Mouse (Mus musculus) heart, embryonic 13.5 days (tissue): ENCODE measurements at regions not wholly inside any gene's neighbourhood (a gene's known extent, or its start where the extent isn't known, plus 50 kb on each side); places are given as distances from the start of the nearest gene placed in this dataset.

Experiments
- ATAC-seq: fragments of 200-750 bp; cut with Nextera tagmentation; 2 replicates; pipeline ENCODE4 v1.8.0; 2017; ENCODE audit warnings: moderate TSS enrichment; ENCODE audit not compliant: insufficient number of reproducible peaks, low FRiP score, low TSS enrichment; ENCODE audit errors: extremely low read depth
- H3K27ac ChIP-seq: fragments of 300-500 bp; sonication (generic); replicated peaks from 2 replicates; pipeline ENCODE4 v1.5.1; 2015; ENCODE audit warnings: moderate library complexity, mild to moderate bottlenecking, inconsistent platforms
- H3K27me3 ChIP-seq: fragments of 300-500 bp; sonication (generic); replicated peaks from 2 replicates; pipeline ENCODE4 v1.6.1; 2015; ENCODE audit warnings: mild to moderate bottlenecking, inconsistent platforms
- H3K36me3 ChIP-seq: fragments of 300-500 bp; sonication (generic); 2 replicates; pipeline ENCODE4 v1.6.1; 2015; ENCODE audit warnings: mild to moderate bottlenecking, inconsistent platforms
- H3K4me1 ChIP-seq: fragments of 300-500 bp; sonication (generic); 2 replicates; pipeline ENCODE4 v1.6.1; 2015; ENCODE audit warnings: inconsistent platforms
- H3K4me2 ChIP-seq: fragments of 300-500 bp; sonication (generic); 2 replicates; pipeline ENCODE4 v1.6.1; 2015; ENCODE audit warnings: inconsistent platforms, mild to moderate bottlenecking, moderate library complexity
- H3K4me3 ChIP-seq: fragments of 300-500 bp; sonication (generic); 2 replicates; pipeline ENCODE4 v1.5.1; 2015; ENCODE audit warnings: moderate library complexity, mild to moderate bottlenecking, inconsistent platforms
- H3K9ac ChIP-seq: fragments of 300-500 bp; sonication (generic); 2 replicates; pipeline ENCODE4 v1.6.1; 2015; ENCODE audit warnings: inconsistent platforms, mild to moderate bottlenecking, moderate library complexity
- H3K9me3 ChIP-seq: fragments of 300-500 bp; sonication (generic); 2 replicates; pipeline ENCODE4 v1.6.1; 2016; ENCODE audit warnings: inconsistent platforms
- WGBS: fragments of 180-500 bp; shearing (Covaris S2); methylation state at CpG from one replicate; pipeline ENCODE4 v1.1.7; 2015; ENCODE audit warnings: mixed read lengths; 5-methylcytosine and 5-hydroxymethylcytosine counted together

GRCm38 (mm10) chr8:7919416-7919815 lies 741.6 kb downstream of the Efnb2 start:
- WGBS, result 61% methylated on average over 8 of the region's 8 CpGs
- no peak for ATAC-seq

GRCm38 (mm10) chr8:7894338-7894737 lies 766.7 kb downstream of the Efnb2 start:
- WGBS, result 59% methylated on average over 3 of the region's 3 CpGs
- no peaks in the 10 kb centered on the region for H3K27me3 ChIP-seq
- H3K36me3 ChIP-seq, result no peaks in the 10 kb centered on the region
- H3K9ac ChIP-seq, result no peak overlapping the region
- no peaks in the 10 kb centered on the region for H3K9me3 ChIP-seq
- peaks cover 5% of the 10 kb centered on the region; the same call in 1 of the 2 replicates for H3K4me1 ChIP-seq
- no peak overlapping the region for H3K27ac ChIP-seq
- no peak overlapping the region for H3K4me2 ChIP-seq
- H3K4me3 ChIP-seq, result no peak overlapping the region
- no peak for ATAC-seq

More at GRCm38 (mm10) chr8:7919416-7919815, 741.6 kb downstream of the Efnb2 start:
- H3K9ac ChIP-seq, result no peak overlapping the region
- H3K4me2 ChIP-seq, result no peak overlapping the region
- H3K27ac ChIP-seq, result no peak overlapping the region
- H3K4me3 ChIP-seq, result no peak overlapping the region
- H3K4me1 ChIP-seq, result no peaks in the 10 kb centered on the region
- no peaks in the 10 kb centered on the region for H3K36me3 ChIP-seq
- H3K27me3 ChIP-seq, result no peaks in the 10 kb centered on the region
- H3K9me3 ChIP-seq, result no peaks in the 10 kb centered on the region

GRCm38 (mm10) chr8:7853169-7853568 lies 807.9 kb downstream of the Efnb2 start:
- Histone ChIP-seq H3K27me3 (no peaks in the 10 kb centered on the region), H3K4me1 (peaks cover 5% of the 10 kb centered on the region; the same call in 1 of the 2 replicates), H3K4me3 (no peak overlapping the region), H3K36me3 (no peaks in the 10 kb centered on the region), H3K4me2 (no peak overlapping the region), H3K27ac (no peak overlapping the region), H3K9me3 (no peaks in the 10 kb centered on the region), H3K9ac (no peak overlapping the region)
- ATAC-seq, result no peak
- WGBS, result 63% methylated on average over 1 of the region's 1 CpGs

- no peak overlapping the region for H3K9ac ChIP-seq
- H3K9me3 ChIP-seq, result no peaks in the 10 kb centered on the region
- peaks cover 13% of the 10 kb centered on the region for H3K4me1 ChIP-seq
These were observed 810.5 kb downstream of the Efnb2 start for GRCm38 (mm10) chr8:7850573-7850972.

GRCm38 (mm10) chr8:7831948-7832347 lies 829.1 kb downstream of the Efnb2 start:
- H3K27me3 ChIP-seq, result no peaks in the 10 kb centered on the region
- no peaks in the 10 kb centered on the region for H3K36me3 ChIP-seq
- H3K4me2 ChIP-seq, result no peak overlapping the region
- H3K9ac ChIP-seq, result no peak overlapping the region
- H3K4me3 ChIP-seq, result no peak overlapping the region
- no peak overlapping the region for H3K27ac ChIP-seq
- peaks cover 8% of the 10 kb centered on the region; the same call in 1 of the 2 replicates for H3K9me3 ChIP-seq
- 53% methylated on average over 5 of the region's 5 CpGs for WGBS
- ATAC-seq, result no peak
- no peaks in the 10 kb centered on the region for H3K4me1 ChIP-seq

More at GRCm38 (mm10) chr8:7850573-7850972, 810.5 kb downstream of the Efnb2 start:
- Histone ChIP-seq H3K36me3 (no peaks in the 10 kb centered on the region), H3K4me2 (no peak overlapping the region), H3K27ac (no peak overlapping the region), H3K27me3 (no peaks in the 10 kb centered on the region), H3K4me3 (no peak overlapping the region)
- ATAC-seq, result no peak

GRCm38 (mm10) chr8:7827811-7828210 lies 833.2 kb downstream of the Efnb2 start:
- Histone ChIP-seq H3K4me1 (no peaks in the 10 kb centered on the region), H3K4me2 (no peak overlapping the region), H3K9me3 (no peaks in the 10 kb centered on the region), H3K27ac (no peak overlapping the region), H3K4me3 (no peak overlapping the region), H3K36me3 (no peaks in the 10 kb centered on the region), H3K9ac (no peak overlapping the region), H3K27me3 (no peaks in the 10 kb centered on the region)
- no peak for ATAC-seq
- 53% methylated on average over 1 of the region's 1 CpGs for WGBS

GRCm38 (mm10) chr8:7808395-7808794 lies 852.6 kb downstream of the Efnb2 start:
- H3K27me3 ChIP-seq, result no peaks in the 10 kb centered on the region
- H3K36me3 ChIP-seq, result no peaks in the 10 kb centered on the region
- H3K9me3 ChIP-seq, result no peaks in the 10 kb centered on the region
- peaks cover 5% of the 10 kb centered on the region; the same call in 1 of the 2 replicates for H3K4me1 ChIP-seq
- no peak for ATAC-seq
- no peak overlapping the region for H3K4me2 ChIP-seq
- H3K27ac ChIP-seq, result no peak overlapping the region
- no peak overlapping the region for H3K4me3 ChIP-seq
- 26% methylated on average over 1 of the region's 1 CpGs for WGBS
- H3K9ac ChIP-seq, result no peak overlapping the region

GRCm38 (mm10) chr8:7799221-7799620 lies 861.8 kb downstream of the Efnb2 start:
- H3K27ac ChIP-seq, result no peak overlapping the region
- no peaks in the 10 kb centered on the region for H3K36me3 ChIP-seq
- ATAC-seq, result no peak
- no peaks in the 10 kb centered on the region for H3K27me3 ChIP-seq
- H3K9ac ChIP-seq, result no peak overlapping the region
- H3K4me1 ChIP-seq, result peaks cover 4% of the 10 kb centered on the region; the same call in 1 of the 2 replicates
- no peak overlapping the region for H3K4me3 ChIP-seq
- H3K9me3 ChIP-seq, result no peaks in the 10 kb centered on the region
- 57% methylated on average over 3 of the region's 3 CpGs for WGBS
- no peak overlapping the region for H3K4me2 ChIP-seq

- Histone ChIP-seq H3K9me3 (no peaks in the 10 kb centered on the region), H3K9ac (no peak overlapping the region), H3K27me3 (no peaks in the 10 kb centered on the region), H3K27ac (no peak overlapping the region), H3K4me2 (no peak overlapping the region), H3K4me1 (peaks cover 4% of the 10 kb centered on the region; the same call in 1 of the 2 replicates), H3K4me3 (no peak overlapping the region), H3K36me3 (no peaks in the 10 kb centered on the region)
- 77% methylated on average over 4 of the region's 4 CpGs for WGBS
- no peak for ATAC-seq
These were observed 864.9 kb downstream of the Efnb2 start for GRCm38 (mm10) chr8:7796156-7796555.

GRCm38 (mm10) chr8:7763820-7764219 lies 897.2 kb downstream of the Efnb2 start:
- Histone ChIP-seq H3K9ac (no peak overlapping the region), H3K27me3 (no peaks in the 10 kb centered on the region), H3K4me1 (no peaks in the 10 kb centered on the region), H3K4me2 (no peak overlapping the region), H3K27ac (no peak overlapping the region), H3K4me3 (no peak overlapping the region), H3K9me3 (no peaks in the 10 kb centered on the region), H3K36me3 (no peaks in the 10 kb centered on the region)
- 52% methylated on average over 3 of the region's 3 CpGs for WGBS
- no peak for ATAC-seq

GRCm38 (mm10) chr8:7760987-7761386 lies 900.1 kb downstream of the Efnb2 start:
- Histone ChIP-seq H3K4me3 (no peak overlapping the region), H3K4me2 (no peak overlapping the region), H3K27ac (no peak overlapping the region), H3K9me3 (no peaks in the 10 kb centered on the region), H3K36me3 (no peaks in the 10 kb centered on the region), H3K4me1 (no peaks in the 10 kb centered on the region), H3K27me3 (no peaks in the 10 kb centered on the region), H3K9ac (no peak overlapping the region)
- ATAC-seq, result no peak
- WGBS, result 68% methylated on average over 4 of the region's 4 CpGs

- H3K4me1 ChIP-seq, result peaks cover 9% of the 10 kb centered on the region
These were observed 928.3 kb downstream of the Efnb2 start for GRCm38 (mm10) chr8:7732726-7733125.

More at GRCm38 (mm10) chr8:7732726-7733125, 928.3 kb downstream of the Efnb2 start:
- Histone ChIP-seq H3K9ac (no peak overlapping the region), H3K36me3 (no peaks in the 10 kb centered on the region), H3K4me2 (no peak overlapping the region), H3K27me3 (no peaks in the 10 kb centered on the region), H3K9me3 (no peaks in the 10 kb centered on the region), H3K27ac (0 out of 2 replicates have a peak overlapping the region, but pooled peaks have one; percentile 32), H3K4me3 (no peak overlapping the region)
- no peak for ATAC-seq
- WGBS, result 13% methylated on average over 2 of the region's 2 CpGs
